Mouse (Mus musculus) liver (tissue): ENCODE measurements around the gene Tnp2.

ENCODE experiments used
- DNase-seq: peaks from one replicate; pipeline ENCODE4 v3.0.0-alpha.2; 2020; ENCODE audit warnings: mixed read lengths

Gene Tnp2

GRCm38 (mm10) chr16:10764323-10764722, 24.1 kb downstream of the Tnp2 start:
- DNase-seq, result no peak

- no peak for DNase-seq
Observed at GRCm38 (mm10) chr16:10763540-10764264, 24.8 kb downstream of the Tnp2 start.

GRCm38 (mm10) chr16:10762569-10763180, 25.8 kb downstream of the Tnp2 start:
- DNase-seq, result no peak

- DNase-seq, result no peak
Observed at GRCm38 (mm10) chr16:10761182-10761581, 27.3 kb downstream of the Tnp2 start.

- no peak for DNase-seq
Observed at GRCm38 (mm10) chr16:10756168-10756567, 32.3 kb downstream of the Tnp2 start.

- no peak for DNase-seq
Observed at GRCm38 (mm10) chr16:10754521-10755296, 33.8 kb downstream of the Tnp2 start.

- no peak for DNase-seq
Observed at GRCm38 (mm10) chr16:10749824-10750223, 38.6 kb downstream of the Tnp2 start.

GRCm38 (mm10) chr16:10749226-10749625, 39.2 kb downstream of the Tnp2 start:
- no peak for DNase-seq

- no peak for DNase-seq
Observed at GRCm38 (mm10) chr16:10741082-10741481, 47.4 kb downstream of the Tnp2 start.

- no peak for DNase-seq
Observed at GRCm38 (mm10) chr16:10739854-10740398, 48.5 kb downstream of the Tnp2 start.

- DNase-seq, result no peak
Observed at GRCm38 (mm10) chr16:10738866-10739265, 49.6 kb downstream of the Tnp2 start.
